Mouse (Mus musculus) heart, postnatal 36 days (tissue): ENCODE measurements around the gene Leo1. TPM values are rescaled to one million over a fixed set of nuclear protein-coding genes. Genes with fewer than 3 reads are reported as not detected.
A peak's percentile ranks its signal among the peaks of the same experiment; 100 is the strongest.
"Not testable (repeated sequence)": the region's sequence is repeated elsewhere in the genome, so short reads cannot be mapped to it uniquely, and the experiment has no call there.

ENCODE experiments used
- DNase-seq, 2 experiments: peaks; one replicate each; pipeline ENCODE4 v3.0.0; 2021 to 2022
- intact Hi-C: fragments of 180-260 bp; cut with DNase I; formaldehyde crosslinking; loops from one replicate; pipeline ENCODE4 v1.15.1; 2025
- total RNA-seq, 2 experiments: library from RNA; stranded (reverse); gene quantifications; 2 replicates each; pipeline ENCODE4 v1.2.3; 2021

Gene Leo1
- total RNA-seq, 2 experiments from 2014 or later, result 11.3 to 15.0 TPM

DNA sequence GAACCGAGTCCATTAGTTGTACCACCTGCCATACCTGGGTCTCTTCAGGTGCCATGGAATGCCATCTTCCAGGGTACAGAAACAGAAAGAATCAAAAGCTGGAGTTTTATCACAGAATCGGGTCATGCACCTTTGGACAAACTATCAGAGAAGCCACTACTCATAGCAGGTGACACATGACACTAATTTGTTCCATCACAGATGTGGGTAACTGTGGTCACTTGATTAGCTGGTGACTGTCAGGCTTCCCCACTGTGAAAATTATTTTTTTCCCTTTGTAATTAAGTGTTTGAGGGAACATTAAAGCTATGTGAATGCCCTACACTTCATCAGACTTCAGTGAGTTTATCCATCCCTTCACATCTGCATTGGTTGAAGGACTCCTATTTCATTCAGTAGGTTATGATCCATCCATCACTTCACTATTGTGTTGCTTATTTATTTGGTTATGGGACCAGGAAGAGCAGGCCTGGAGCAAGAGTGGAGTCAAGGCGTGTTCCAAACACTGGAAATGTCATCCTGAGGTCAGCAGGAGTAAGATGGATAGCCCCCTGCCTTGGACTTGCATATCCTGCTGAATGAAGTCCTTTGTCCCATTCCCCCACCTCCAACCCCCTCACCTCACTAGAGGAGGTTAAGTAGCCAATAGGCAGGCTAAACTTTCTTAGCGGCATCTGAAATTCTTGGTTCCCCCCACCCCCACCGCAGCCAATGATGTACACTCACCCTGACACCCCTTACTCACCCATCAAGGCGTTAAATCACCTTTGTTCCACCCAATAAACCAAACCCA is 16.8 kb upstream of the Leo1 start:
- DNase-seq, result no peak
- intact Hi-C loops, result no loop called here

- no peak for DNase-seq
- intact Hi-C loops, result no loop called here
Measured at GRCm38 (mm10) chr9:75425796-75426391, 15.4 kb upstream of the Leo1 start.

- no peak for DNase-seq
- intact Hi-C loops, result no loop called here
Measured at GRCm38 (mm10) chr9:75427366-75428273, 13.7 kb upstream of the Leo1 start.

DNA sequence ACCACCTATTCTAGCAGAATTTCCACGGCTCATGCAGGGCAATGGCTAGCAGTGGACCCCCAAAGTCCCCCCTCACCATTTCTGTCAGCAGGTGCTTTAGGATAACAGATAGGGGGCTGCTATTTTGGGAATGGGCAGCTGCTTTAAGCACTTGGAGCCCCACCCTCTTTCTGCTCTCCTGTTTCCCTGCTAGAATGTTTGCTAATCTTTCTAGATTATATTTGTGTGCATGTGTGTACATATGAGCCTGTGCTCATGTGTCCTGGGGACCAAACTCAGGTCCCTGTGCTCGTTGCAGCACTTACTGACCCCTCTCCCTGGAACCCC is 13.1 kb upstream of the Leo1 start:
- intact Hi-C loops, result no loop called here
- no peak for DNase-seq

DNA sequence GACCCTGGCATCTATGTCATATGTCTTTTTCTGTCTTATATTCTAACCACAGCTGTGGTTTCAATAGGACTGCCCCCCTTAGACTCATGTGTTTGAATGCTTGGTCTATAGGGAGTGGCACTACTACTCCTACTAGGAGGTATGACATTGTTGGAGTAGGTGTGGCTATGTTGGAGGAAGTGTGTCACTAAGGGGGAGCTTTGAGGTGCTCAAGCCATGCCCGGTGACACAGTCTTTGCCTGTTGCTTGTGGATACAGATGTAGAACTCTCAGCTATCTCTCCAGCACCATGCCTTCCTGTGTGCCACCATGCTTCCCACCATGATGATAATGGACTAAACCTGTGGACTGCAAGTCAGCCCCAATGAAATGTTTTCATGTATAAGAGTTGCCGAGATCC is 12.3 kb upstream of the Leo1 start:
- intact Hi-C loops, result no loop called here
- DNase-seq, result no peak

DNA sequence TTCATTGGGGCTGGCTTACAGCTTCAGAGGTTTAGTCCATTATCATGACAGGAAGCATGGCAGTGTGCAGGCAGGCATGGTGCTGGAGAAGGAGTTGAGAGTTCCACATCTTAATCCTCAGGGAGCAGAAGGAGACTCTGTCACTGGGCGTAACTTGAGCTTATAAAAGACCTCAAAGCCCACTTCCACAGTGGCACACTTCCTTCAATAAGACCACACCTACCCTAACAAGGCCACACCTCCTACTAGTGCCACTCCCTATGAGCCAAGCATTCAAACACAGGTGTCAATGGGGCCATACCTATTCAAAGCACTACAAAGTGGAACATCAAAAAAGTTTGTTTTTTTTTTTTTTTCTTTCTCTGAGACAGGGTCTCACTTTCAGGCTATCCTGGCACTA is 11.7 kb upstream of the Leo1 start:
- DNase-seq, result no peak
- intact Hi-C loops, result loop anchor here (5.0 to 10.0 kb wide), 2 partner anchors 32 to 375 kb away; no protein-coding TSS in a partner anchor

- intact Hi-C loops, result loop anchor here (5.0 to 10.0 kb wide), 2 partner anchors 34 to 376 kb away; no protein-coding TSS in a partner anchor
- peak; percentile 31 to 36 for DNase-seq
Measured at GRCm38 (mm10) chr9:75430822-75431621, 10.3 kb upstream of the Leo1 start.

DNA sequence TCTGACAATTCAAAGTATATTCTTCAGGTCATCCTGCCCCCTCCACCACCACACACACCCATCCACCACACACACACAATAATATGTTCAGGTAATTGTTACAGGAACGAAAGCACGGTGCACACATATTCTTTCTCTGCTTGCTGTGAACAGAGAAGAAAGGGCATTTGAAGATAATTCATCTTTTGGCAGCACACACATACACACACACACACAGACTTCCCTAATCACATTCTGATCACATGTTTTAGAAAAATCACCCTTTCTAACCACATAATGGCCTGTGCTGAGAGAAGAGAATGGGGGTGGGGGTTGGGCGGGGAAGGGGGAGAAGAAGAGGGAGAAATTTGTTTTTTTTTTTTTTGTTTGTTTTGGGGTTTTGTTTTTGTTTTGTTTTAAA is 8.6 kb upstream of the Leo1 start:
- no peak for DNase-seq
- intact Hi-C loops, result loop anchor here (5.0 to 10.0 kb wide), 2 partner anchors 35 to 378 kb away; no protein-coding TSS in a partner anchor

GRCm38 (mm10) chr9:75434172-75434793 is 7.0 kb upstream of the Leo1 start:
- peak; percentile 49 to 52 for DNase-seq
- intact Hi-C loops, result loop anchor here (2.0 to 10.0 kb wide), 3 partner anchors 25 to 379 kb away; no protein-coding TSS in a partner anchor

- intact Hi-C loops, result loop anchor here (2.0 to 10.0 kb wide), 3 partner anchors 26 to 380 kb away; no protein-coding TSS in a partner anchor
- DNase-seq, result no peak
Measured at GRCm38 (mm10) chr9:75434872-75435271, 6.5 kb upstream of the Leo1 start.

GRCm38 (mm10) chr9:75435291-75435690 is 6.0 kb upstream of the Leo1 start:
- intact Hi-C loops, result loop anchor here (2.0 to 10.0 kb wide), 2 partner anchors 26 to 380 kb away; no protein-coding TSS in a partner anchor
- no peak for DNase-seq

DNA sequence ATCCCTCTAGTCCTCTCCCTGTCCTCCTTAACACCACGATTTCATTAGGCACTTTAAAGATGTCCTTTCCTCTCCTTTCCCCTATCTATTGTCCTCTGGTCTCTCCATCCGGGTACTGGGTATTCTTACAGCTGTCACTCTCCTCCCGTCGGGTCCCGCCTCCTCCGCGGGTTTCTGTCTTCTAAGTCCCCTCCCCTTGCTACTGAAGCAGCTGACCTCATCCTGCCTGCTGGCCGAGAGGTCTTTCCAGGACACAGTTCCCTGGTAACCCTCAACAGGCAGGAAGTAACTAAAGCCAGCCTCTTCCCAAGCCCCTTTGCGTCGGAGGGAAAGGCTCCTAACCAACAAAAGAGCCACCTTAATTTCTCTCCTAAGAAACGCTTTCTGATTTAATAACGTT is 5.4 kb upstream of the Leo1 start:
- intact Hi-C loops, result loop anchor here (2.0 to 10.0 kb wide), 2 partner anchors 27 to 381 kb away; no protein-coding TSS in a partner anchor

DNA sequence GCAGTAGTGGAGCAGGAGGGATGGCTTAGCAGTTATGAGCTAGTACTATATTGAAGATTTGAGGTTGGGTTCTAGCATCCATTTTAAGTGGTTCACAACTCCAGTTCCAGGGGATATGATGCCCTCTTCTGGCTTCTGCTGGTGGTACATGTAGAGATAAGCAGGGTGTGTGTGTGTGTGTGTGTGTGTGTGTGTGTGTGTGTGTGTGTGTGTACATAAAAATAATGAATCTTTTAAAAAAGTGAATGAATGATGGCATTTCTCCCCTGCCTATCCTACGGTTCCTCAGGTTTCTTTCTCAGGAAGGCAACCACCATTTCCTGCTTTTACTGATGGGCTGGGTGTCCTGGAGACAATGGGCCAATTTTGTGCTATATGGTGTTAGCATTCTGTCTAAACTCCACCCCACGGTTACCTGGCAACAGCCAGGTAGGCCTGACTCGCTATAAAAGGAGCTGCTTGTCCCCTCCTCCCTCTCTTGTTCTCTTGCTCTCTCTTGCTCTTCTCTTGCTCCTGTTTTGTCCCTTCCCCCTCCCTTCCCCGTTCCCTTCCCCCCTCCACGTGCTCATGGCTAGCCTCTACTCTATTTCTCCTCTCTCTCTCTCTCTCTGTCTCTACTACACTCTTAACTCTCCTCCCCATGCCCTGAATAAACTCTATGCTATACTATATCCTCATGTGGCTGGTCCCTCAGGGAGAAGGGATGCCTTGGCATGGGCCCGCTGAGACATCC is 3.5 kb upstream of the Leo1 start:
- intact Hi-C loops, result loop anchor here (1.0 to 10.0 kb wide), 2 partner anchors 76 to 383 kb away; no protein-coding TSS in a partner anchor
- no peak for DNase-seq

More for the DNA sequence above, 5.4 kb upstream of the Leo1 start:
- peak; percentile 75 to 76 for DNase-seq

DNA sequence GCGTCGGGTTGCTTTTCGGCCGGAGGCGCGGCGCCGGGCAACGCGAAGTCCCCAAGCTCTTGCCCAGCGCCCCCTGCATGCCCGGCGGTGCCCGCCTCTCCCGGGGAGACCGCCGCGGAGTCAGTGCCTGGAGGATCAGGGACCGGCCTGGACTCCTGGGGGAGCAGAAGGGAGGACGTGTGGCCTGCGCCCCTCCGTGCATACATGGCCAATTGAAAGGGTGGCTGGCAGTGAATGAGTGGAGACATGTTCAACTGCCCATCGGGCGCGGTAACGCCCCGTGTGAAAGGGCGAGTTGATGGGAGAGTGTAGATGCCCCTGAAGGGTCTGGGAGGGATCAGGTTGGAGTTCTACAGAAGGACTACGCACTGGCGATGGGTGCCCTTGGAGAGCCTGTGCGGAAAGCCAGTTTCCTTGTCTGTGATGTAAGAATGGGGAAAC is 387 bp downstream of the Leo1 start:
- intact Hi-C loops, result no loop called here
- DNase-seq, result no peak

GRCm38 (mm10) chr9:75444981-75445380 is 3.7 kb downstream of the Leo1 start:
- intact Hi-C loops, result no loop called here

GRCm38 (mm10) chr9:75446574-75446973 is 5.2 kb downstream of the Leo1 start:
- intact Hi-C loops, DNase-seq: not testable (repeated sequence)

More at GRCm38 (mm10) chr9:75444981-75445380, 3.7 kb downstream of the Leo1 start:
- DNase-seq, result no peak

DNA sequence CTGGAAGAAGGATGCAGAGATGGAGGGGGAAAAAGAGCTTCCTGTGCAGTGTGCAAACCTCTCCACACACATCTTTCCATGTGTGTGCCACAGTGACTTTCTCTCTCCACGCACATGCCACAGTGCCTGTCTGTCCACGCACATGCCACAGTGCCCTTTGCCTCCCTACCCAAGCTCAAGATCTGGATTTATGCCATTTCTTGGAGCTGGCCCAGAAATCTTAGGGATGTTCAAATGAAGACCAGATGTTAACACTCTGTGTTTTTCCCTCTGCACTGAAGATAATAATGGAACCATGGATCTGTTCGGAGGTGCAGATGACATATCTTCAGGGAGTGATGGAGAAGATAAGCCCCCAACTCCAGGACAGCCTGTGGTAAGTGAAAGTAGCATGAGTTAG is 6.7 kb downstream of the Leo1 start:
- intact Hi-C loops, result no loop called here

GRCm38 (mm10) chr9:75453994-75454393 is 12.7 kb downstream of the Leo1 start:
- no peak for DNase-seq
- intact Hi-C loops, result no loop called here

More for the DNA sequence above, 6.7 kb downstream of the Leo1 start:
- DNase-seq, result no peak

DNA sequence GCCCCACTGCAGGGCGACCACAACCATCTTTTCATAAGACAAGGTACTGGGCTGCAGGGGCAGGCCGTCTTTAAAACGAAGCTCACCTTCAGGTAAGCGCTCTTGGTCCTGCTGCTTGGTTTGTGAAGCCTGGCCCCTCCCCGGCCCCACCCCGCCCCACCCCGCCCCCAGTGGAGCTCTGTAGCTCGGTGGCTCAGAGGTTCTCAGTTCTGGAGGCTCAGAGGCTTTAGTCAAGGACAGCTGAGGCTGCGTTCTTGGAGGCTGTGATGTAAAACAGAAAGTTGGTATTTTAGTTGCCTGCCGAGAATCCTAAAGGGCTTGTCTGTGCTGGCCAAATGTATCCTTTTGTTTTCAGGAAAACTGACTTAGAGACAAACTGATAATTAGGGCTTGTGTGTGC is 14.4 kb downstream of the Leo1 start:
- intact Hi-C loops, result no loop called here
- DNase-seq, result no peak
